Mouse (Mus musculus): ENCODE data around the gene Denr. TPM values are rescaled to one million over a fixed set of nuclear protein-coding genes. Genes with fewer than 3 reads are reported as not detected.
A peak's percentile ranks its signal among the peaks of the same experiment; 100 is the strongest.

The Denr gene
- polyA plus RNA-seq, 1 experiment from 2014 or later: 143 TPM

GRCm38 (mm10) chr5:123974616-123975111, 67.7 kb downstream of the Denr start:
- Histone ChIP-seq H3K4me1 (peaks cover 21% of the 10 kb centered on the region), H3K9me3 (no peaks in the 10 kb centered on the region), H3K4me2 (replicated peaks) (peak overlapping the region; percentile 87), H3K9ac (replicated peaks) (no peak overlapping the region), H3K27ac (replicated peaks) (0 out of 2 replicates have a peak overlapping the region, but pooled peaks have one; percentile 21), H3K27me3 (0 out of 2 replicates have a peak, but pooled peaks cover 7% of the 10 kb centered on the region), H3K36me3 (no peaks in the 10 kb centered on the region), H3K4me3 (peak overlapping the region; percentile 77)
- no peak for ATAC-seq (replicated peaks)
- 20% methylated on average over 11 of the region's 11 CpGs for WGBS

DNA sequence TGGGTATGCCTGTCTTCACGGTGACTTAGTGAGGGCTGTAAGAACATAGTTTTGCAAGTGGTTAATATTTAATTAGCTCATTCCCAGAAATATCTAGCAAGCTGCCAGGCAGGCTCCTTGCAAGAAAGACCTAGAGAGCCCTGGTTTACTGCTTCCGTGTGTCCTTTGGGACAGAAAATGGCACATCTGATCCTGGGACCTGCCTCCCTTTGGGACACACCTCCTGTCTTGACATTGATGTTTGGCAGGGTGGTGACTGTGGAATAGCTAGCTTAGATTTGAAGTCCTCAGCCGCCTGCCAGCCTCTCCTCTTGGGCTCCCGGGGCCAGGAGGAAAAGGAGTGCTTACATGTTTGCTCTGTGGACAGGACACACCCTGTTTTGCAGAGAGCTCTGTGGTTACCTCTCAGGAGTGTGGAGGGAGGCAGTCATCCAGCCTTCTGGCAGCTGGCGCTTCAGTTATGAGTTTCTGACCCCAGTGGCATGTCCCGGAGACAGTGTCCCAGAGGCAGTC, 68.7 kb downstream of the Denr start:
- Histone ChIP-seq H3K4me1 (peaks cover 21% of the 10 kb centered on the region), H3K9me3 (no peaks in the 10 kb centered on the region), H3K4me2 (replicated peaks) (no peak overlapping the region), H3K4me3 (no peak overlapping the region), H3K36me3 (no peaks in the 10 kb centered on the region), H3K9ac (replicated peaks) (no peak overlapping the region), H3K27me3 (0 out of 2 replicates have a peak, but pooled peaks cover 7% of the 10 kb centered on the region), H3K27ac (replicated peaks) (no peak overlapping the region)
- WGBS: 77% methylated on average over 6 of the region's 6 CpGs
- ATAC-seq (replicated peaks): no peak

- Histone ChIP-seq H3K36me3 (no peaks in the 10 kb centered on the region), H3K9ac (replicated peaks) (no peak overlapping the region), H3K4me2 (replicated peaks) (no peak overlapping the region), H3K9me3 (no peaks in the 10 kb centered on the region), H3K27ac (replicated peaks) (no peak overlapping the region), H3K4me1 (peaks cover 26% of the 10 kb centered on the region), H3K27me3 (0 out of 2 replicates have a peak, but pooled peaks cover 7% of the 10 kb centered on the region), H3K4me3 (no peak overlapping the region)
- 47% methylated on average over 3 of the region's 3 CpGs for WGBS
- ATAC-seq (replicated peaks): no peak
Measured at GRCm38 (mm10) chr5:123977231-123977630, 70.3 kb downstream of the Denr start.

DNA sequence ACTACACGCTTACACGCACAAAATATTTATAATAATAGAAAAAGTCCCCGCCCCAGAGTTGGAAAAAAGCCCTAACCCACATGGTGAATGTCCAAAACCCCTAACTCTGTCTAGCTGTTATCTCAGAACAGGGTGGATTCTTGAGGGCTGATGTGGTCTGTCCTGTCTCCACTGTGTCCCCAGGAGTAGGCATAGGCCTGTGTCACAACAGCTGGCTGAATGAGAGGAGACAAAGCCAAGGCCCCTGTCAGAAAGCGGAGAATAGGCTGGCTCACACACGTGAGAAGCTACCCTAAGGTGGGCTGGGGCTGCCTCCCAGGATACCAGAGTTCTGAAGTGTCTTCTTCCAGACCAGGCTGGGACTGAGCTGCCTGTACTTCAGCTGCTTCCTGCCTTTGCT, 71.2 kb downstream of the Denr start:
- H3K27me3 ChIP-seq: 0 out of 2 replicates have a peak, but pooled peaks cover 7% of the 10 kb centered on the region
- H3K9me3 ChIP-seq: no peaks in the 10 kb centered on the region
- no peaks in the 10 kb centered on the region for H3K36me3 ChIP-seq
- no peak overlapping the region for H3K9ac ChIP-seq (replicated peaks)
- no peak for ATAC-seq (replicated peaks)
- H3K4me1 ChIP-seq: peaks cover 26% of the 10 kb centered on the region
- no peak overlapping the region for H3K4me2 ChIP-seq (replicated peaks)
- H3K4me3 ChIP-seq: no peak overlapping the region
- 74% methylated on average over 5 of the region's 5 CpGs for WGBS
- H3K27ac ChIP-seq (replicated peaks): no peak overlapping the region

Other genes with a start within 250 kb of the Denr start
- 80.0 and 84.5 TPM in 2 replicates for gene Clip1, start 222.6 kb upstream of the Denr start, polyA plus RNA-seq (2015; fragmentation: Nextera tagmentation; extraction: Ambion mirVana)
- 83.7 and 87.8 TPM in 2 replicates for gene Zcchc8, start 186.1 kb upstream of the Denr start, polyA plus RNA-seq (2015; fragmentation: Nextera tagmentation; extraction: Ambion mirVana)
- gene Rsrc2, start 157.8 kb upstream of the Denr start, polyA plus RNA-seq (2015; fragmentation: Nextera tagmentation; extraction: Ambion mirVana): 147 and 151 TPM in 2 replicates
- 12.7 and 14.6 TPM in 2 replicates for gene Kntc1, start 157.5 kb upstream of the Denr start, polyA plus RNA-seq (2015; fragmentation: Nextera tagmentation; extraction: Ambion mirVana)
- gene Hcar2, start 41.7 kb upstream of the Denr start, polyA plus RNA-seq (2015; fragmentation: Nextera tagmentation; extraction: Ambion mirVana): not detected in 2 replicates
- gene Hcar1, start 27.2 kb upstream of the Denr start, polyA plus RNA-seq (2015; fragmentation: Nextera tagmentation; extraction: Ambion mirVana): 0.24 and 0.29 TPM in 2 replicates
- gene Gm43518, start 20.2 kb downstream of the Denr start, polyA plus RNA-seq (2015; fragmentation: Nextera tagmentation; extraction: Ambion mirVana): 1.8 and 3.7 TPM in 2 replicates
- gene Ccdc62, start 23.5 kb downstream of the Denr start, polyA plus RNA-seq (2015; fragmentation: Nextera tagmentation; extraction: Ambion mirVana): 3.5 and 5.8 TPM in 2 replicates
- 26.9 and 27.5 TPM in 2 replicates for gene Hip1r, start 66.5 kb downstream of the Denr start, polyA plus RNA-seq (2015; fragmentation: Nextera tagmentation; extraction: Ambion mirVana)
- 106 and 109 TPM in 2 replicates for gene Vps37b, start 125.1 kb downstream of the Denr start, polyA plus RNA-seq (2015; fragmentation: Nextera tagmentation; extraction: Ambion mirVana)
- gene Abcb9, start 188.6 kb downstream of the Denr start, polyA plus RNA-seq (2015; fragmentation: Nextera tagmentation; extraction: Ambion mirVana): 10.9 TPM in 2 replicates
- gene Ogfod2, start 205.1 kb downstream of the Denr start, polyA plus RNA-seq (2015; fragmentation: Nextera tagmentation; extraction: Ambion mirVana): 34.7 and 35.0 TPM in 2 replicates
- gene Arl6ip4, start 208.9 kb downstream of the Denr start, polyA plus RNA-seq (2015; fragmentation: Nextera tagmentation; extraction: Ambion mirVana): 72.7 and 75.5 TPM in 2 replicates

Measured in forebrain, embryonic 15.5 days (tissue).